Mouse (Mus musculus): ENCODE data around the gene Olfr62.
A peak's percentile ranks its signal among the peaks of the same experiment; 100 is the strongest.

The Olfr62 gene

GRCm38 (mm10) chr4:118658652-118659051 is at the start of gene Olfr62:
Olfr62 (plus strand) TSS chr4:118658952.
- no peak for DNase-seq (ENCODE audit: extremely low read depth, insufficient read length, low spot score)

GRCm38 (mm10) chr4:118609836-118610235 is 48.9 kb upstream of the Olfr62 start:
- no peak for DNase-seq (ENCODE audit: extremely low read depth, insufficient read length, low spot score)

GRCm38 (mm10) chr4:118612619-118613018 is 46.1 kb upstream of the Olfr62 start:
- no peak for DNase-seq (ENCODE audit: extremely low read depth, insufficient read length, low spot score)

- no peak for DNase-seq (ENCODE audit: extremely low read depth, insufficient read length, low spot score)
Observed at GRCm38 (mm10) chr4:118615412-118615811, 43.3 kb upstream of the Olfr62 start.

GRCm38 (mm10) chr4:118620279-118620966 is 38.3 kb upstream of the Olfr62 start, which contains the start of the genes Cfap57 and Ebna1bp2:
Cfap57 (minus strand) TSS chr4:118620777.
Ebna1bp2 (plus strand) TSS chr4:118620799.
- peak; percentile 79 for DNase-seq (ENCODE audit: extremely low read depth, insufficient read length, low spot score)

- no peak for DNase-seq (ENCODE audit: extremely low read depth, insufficient read length, low spot score)
Observed at GRCm38 (mm10) chr4:118620967-118621320, 37.8 kb upstream of the Olfr62 start.

- no peak for DNase-seq (ENCODE audit: extremely low read depth, insufficient read length, low spot score)
Observed at GRCm38 (mm10) chr4:118621781-118622180, 37.0 kb upstream of the Olfr62 start.

- DNase-seq (ENCODE audit: extremely low read depth, insufficient read length, low spot score): no peak
Observed at GRCm38 (mm10) chr4:118630261-118630660, 28.5 kb upstream of the Olfr62 start.

- no peak for DNase-seq (ENCODE audit: extremely low read depth, insufficient read length, low spot score)
Observed at GRCm38 (mm10) chr4:118642346-118643190, 16.2 kb upstream of the Olfr62 start.

GRCm38 (mm10) chr4:118645234-118645633 is 13.5 kb upstream of the Olfr62 start:
- no peak for DNase-seq (ENCODE audit: extremely low read depth, insufficient read length, low spot score)

- no peak for DNase-seq (ENCODE audit: extremely low read depth, insufficient read length, low spot score)
Observed at GRCm38 (mm10) chr4:118687086-118687485, 28.3 kb downstream of the Olfr62 start.

GRCm38 (mm10) chr4:118692412-118692973 is 33.7 kb downstream of the Olfr62 start, which contains the start of gene Olfr1342:
Olfr1342 (minus strand) TSS chr4:118692756.
- DNase-seq (ENCODE audit: extremely low read depth, insufficient read length, low spot score): no peak

GRCm38 (mm10) chr4:118693812-118694211 is 35.1 kb downstream of the Olfr62 start:
- DNase-seq (ENCODE audit: extremely low read depth, insufficient read length, low spot score): no peak

GRCm38 (mm10) chr4:118703223-118703622 is 44.5 kb downstream of the Olfr62 start, which contains the start of gene Olfr1341:
Olfr1341 (plus strand) TSS chr4:118703523.
- no peak for DNase-seq (ENCODE audit: extremely low read depth, insufficient read length, low spot score)

GRCm38 (mm10) chr4:118708086-118708485 is 49.3 kb downstream of the Olfr62 start:
- no peak for DNase-seq (ENCODE audit: extremely low read depth, insufficient read length, low spot score)

- DNase-seq (ENCODE audit: extremely low read depth, insufficient read length, low spot score): no peak
Observed at GRCm38 (mm10) chr4:118711656-118712055, 52.9 kb downstream of the Olfr62 start.

Data from 3134 (cell line).